Mouse (Mus musculus) C2C12 (cell line): ENCODE results near the gene Rab7. TPM values are rescaled to one million over a fixed set of nuclear protein-coding genes. Genes with fewer than 3 reads are reported as not detected.
A peak's percentile ranks its signal among the peaks of the same experiment; 100 is the strongest.
"Not testable (repeated sequence)": the region's sequence is repeated elsewhere in the genome, so short reads cannot be mapped to it uniquely, and the experiment has no call there.

Experiments used
- H3K27me3 ChIP-seq: one replicate; pipeline ENCODE4 v1.6.1; 2011; ENCODE audit not compliant: control insufficient read depth, insufficient read depth, insufficient read length
- H3K36me3 ChIP-seq: one replicate; pipeline ENCODE4 v1.6.1; 2011; ENCODE audit not compliant: control insufficient read depth, insufficient read depth
- H3K4me3 ChIP-seq: one replicate; pipeline ENCODE4 v1.5.1; 2011; ENCODE audit warnings: mild to moderate bottlenecking, control low read depth; ENCODE audit not compliant: poor library complexity, insufficient read depth, severe bottlenecking
- H3K79me2 ChIP-seq: one replicate; pipeline ENCODE4 v1.6.1; 2011; ENCODE audit not compliant: control insufficient read depth, insufficient read depth
- H3K79me3 ChIP-seq: one replicate; pipeline ENCODE4 v1.6.1; 2011; ENCODE audit warnings: low read depth, control low read depth
- H3ac ChIP-seq: one replicate; pipeline ENCODE3; 2011; ENCODE audit warnings: low read depth; ENCODE audit not compliant: control insufficient read depth, insufficient read length
- CEBPB ChIP-seq: IDR thresholded peaks from one replicate; pipeline ENCODE4 v1.6.1; 2011; ENCODE audit warnings: low read depth, mild to moderate bottlenecking, control low read depth, moderate library complexity
- CTCF ChIP-seq: IDR thresholded peaks from one replicate; pipeline ENCODE4 v1.5.1; 2011; ENCODE audit not compliant: control insufficient read depth, insufficient read depth, insufficient read length
- FOSL1 ChIP-seq: IDR thresholded peaks from one replicate; pipeline ENCODE4 v1.8.0; 2011; ENCODE audit warnings: mild to moderate bottlenecking, low read length; ENCODE audit not compliant: poor library complexity, insufficient read depth, severe bottlenecking
- MAX ChIP-seq: IDR thresholded peaks from one replicate; pipeline ENCODE4 v1.6.1; 2011; ENCODE audit warnings: mild to moderate bottlenecking, control low read depth
- MYOD1 ChIP-seq: IDR thresholded peaks from one replicate; pipeline ENCODE4 v1.6.1; 2011; ENCODE audit warnings: low read depth; ENCODE audit not compliant: control insufficient read depth, insufficient read length
- MYOG ChIP-seq: IDR thresholded peaks from one replicate; pipeline ENCODE4 v1.6.1; 2011; ENCODE audit not compliant: control insufficient read depth, insufficient read length; ENCODE audit errors: extremely low read depth
- USF1 ChIP-seq: IDR thresholded peaks from one replicate; pipeline ENCODE4 v1.6.1; 2011; ENCODE audit warnings: low read depth, mild to moderate bottlenecking, control low read depth, moderate library complexity
- polyA plus RNA-seq: library from polyadenylated mRNA; unstranded; fragments of >200 nt; fragmentation: generic; extraction: Trizol; gene quantifications from one replicate; pipeline ENCODE4 v1.2.1, GENCODE M21; 2012; ENCODE audit warnings: missing spikeins

Gene Rab7
- polyA plus RNA-seq, 1 experiment, result 197 TPM

DNA sequence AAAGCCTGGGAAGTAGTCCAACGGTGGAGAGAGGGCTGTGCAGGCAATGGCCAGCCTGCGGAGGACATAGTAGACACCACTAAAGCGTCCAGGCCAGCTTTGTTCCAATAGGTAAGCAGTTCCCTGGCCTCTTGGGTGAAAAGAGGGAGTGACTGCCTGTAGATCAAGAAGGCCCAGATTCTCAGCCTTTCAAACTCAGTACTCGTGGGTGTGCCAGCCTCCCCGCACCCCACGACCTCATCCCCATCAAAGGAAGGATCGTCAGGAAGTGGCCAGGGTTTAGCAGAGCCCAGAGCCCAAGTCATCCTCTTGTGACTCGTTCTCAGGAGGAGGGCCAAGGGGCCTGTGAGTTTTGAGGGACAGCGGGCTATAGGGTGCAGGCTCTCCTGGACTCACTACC, 62.6 kb downstream of the Rab7 start:
- TF ChIP-seq MYOD1 (no peak), MYOG (no peak), FOSL1 (no peak), MAX (no peak), CEBPB (no peak), CTCF (no peak), USF1 (no peak)
- peaks cover 23% of the 10 kb centered on the region for H3K36me3 ChIP-seq
- no peak overlapping the region for H3ac ChIP-seq
- peaks cover 21% of the 10 kb centered on the region for H3K79me2 ChIP-seq
- peaks cover 1% of the 10 kb centered on the region for H3K79me3 ChIP-seq
- H3K27me3 ChIP-seq, result no peaks in the 10 kb centered on the region
- H3K4me3 ChIP-seq, result no peak overlapping the region

- peak within 1 kb of the TSS; percentile 68 for H3K4me3 ChIP-seq
- peaks cover 1% of the 10 kb centered on the region for H3K79me3 ChIP-seq
- H3K36me3 ChIP-seq, result peaks cover 21% of the 10 kb centered on the region
- peaks cover 21% of the 10 kb centered on the region for H3K79me2 ChIP-seq
- peak within 1 kb of the TSS; percentile 93 for H3ac ChIP-seq
- no peaks in the 10 kb centered on the region for H3K27me3 ChIP-seq
- TF ChIP-seq USF1, result no peak
- no peak for TF ChIP-seq MYOD1
- no peak for TF ChIP-seq FOSL1
- no peak for TF ChIP-seq CTCF
- no peak for TF ChIP-seq MYOG
- no peak for TF ChIP-seq CEBPB
- no peak for TF ChIP-seq MAX
Observed at GRCm38 (mm10) chr6:87981547-87982256, 63.4 kb downstream of the Rab7 start, which contains the start of gene H1fx. TSS of gene H1fx (minus strand) at chr6:87981637.

DNA sequence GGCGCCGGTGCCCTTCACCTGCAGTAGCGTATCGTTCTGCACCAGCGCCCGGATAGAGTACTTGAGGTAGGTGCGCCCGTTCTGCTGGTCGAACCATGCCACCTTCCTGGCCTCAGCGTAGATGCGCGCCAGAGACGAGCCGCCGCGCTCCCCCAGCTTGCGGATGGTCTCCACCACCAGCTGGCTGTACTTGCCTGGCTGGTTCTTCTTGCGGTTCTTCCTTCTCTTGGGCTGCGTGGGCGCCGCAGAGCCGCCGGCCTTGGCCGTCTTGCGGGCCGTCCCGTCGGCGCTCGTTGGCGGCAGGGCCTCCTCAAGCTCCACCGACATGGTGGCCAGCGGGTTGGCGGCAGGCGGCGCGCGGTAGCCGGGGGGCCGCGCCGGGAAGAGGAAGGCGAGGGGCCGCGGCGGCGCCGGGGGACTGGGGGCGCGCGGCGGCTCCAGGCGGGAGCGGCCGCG, 64.0 kb downstream of the Rab7 start:
- peaks cover 1% of the 10 kb centered on the region for H3K79me3 ChIP-seq
- TF ChIP-seq MYOG, result no peak
- TF ChIP-seq MAX, result no peak
- no peak for TF ChIP-seq MYOD1
- TF ChIP-seq USF1, result no peak
- no peak for TF ChIP-seq CTCF
- TF ChIP-seq CEBPB, result no peak
- no peak for TF ChIP-seq FOSL1
- peaks cover 21% of the 10 kb centered on the region for H3K36me3 ChIP-seq
- peaks cover 21% of the 10 kb centered on the region for H3K79me2 ChIP-seq
- H3K4me3 ChIP-seq, result peak overlapping the region; percentile 68
- no peaks in the 10 kb centered on the region for H3K27me3 ChIP-seq
- H3ac ChIP-seq, result peak overlapping the region; percentile 93

- peak overlapping the region; percentile 93 for H3ac ChIP-seq
- peaks cover 21% of the 10 kb centered on the region for H3K36me3 ChIP-seq
- peaks cover 21% of the 10 kb centered on the region for H3K79me2 ChIP-seq
- peaks cover 1% of the 10 kb centered on the region for H3K79me3 ChIP-seq
- TF ChIP-seq USF1 (no peak), MYOG (no peak), FOSL1 (no peak), CEBPB (no peak), MYOD1 (no peak), MAX (no peak), CTCF (no peak)
- H3K4me3 ChIP-seq, result peak overlapping the region; percentile 68
- H3K27me3 ChIP-seq, result no peaks in the 10 kb centered on the region
Observed at GRCm38 (mm10) chr6:87980374-87981029, 64.6 kb downstream of the Rab7 start.

DNA sequence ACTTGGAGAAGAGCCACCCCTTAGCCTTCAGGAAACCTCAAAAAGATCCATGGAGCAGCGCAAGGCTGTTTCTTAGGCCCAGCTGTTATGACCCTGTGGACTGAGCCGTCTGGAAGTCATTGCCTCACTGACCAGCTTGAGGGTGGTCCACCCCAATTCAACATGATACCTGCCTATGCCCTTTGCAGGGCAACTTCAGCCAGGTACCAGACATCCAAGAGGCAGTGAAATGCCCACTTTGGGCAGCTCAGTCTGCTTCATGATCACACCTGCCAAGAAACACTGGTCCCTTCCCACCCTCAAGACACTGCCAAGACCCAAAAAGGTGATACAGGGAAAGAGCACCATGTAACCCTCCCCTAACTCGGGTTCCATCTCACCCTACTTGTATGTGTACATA, 65.3 kb downstream of the Rab7 start:
- peaks cover 1% of the 10 kb centered on the region for H3K79me3 ChIP-seq
- TF ChIP-seq USF1 (no peak), CTCF (no peak), FOSL1 (no peak), MYOG (no peak), CEBPB (no peak), MAX (no peak), MYOD1 (no peak)
- peaks cover 21% of the 10 kb centered on the region for H3K79me2 ChIP-seq
- H3ac ChIP-seq, result no peak overlapping the region
- H3K4me3 ChIP-seq, result no peak overlapping the region
- peaks cover 17% of the 10 kb centered on the region for H3K36me3 ChIP-seq
- H3K27me3 ChIP-seq, result no peaks in the 10 kb centered on the region

DNA sequence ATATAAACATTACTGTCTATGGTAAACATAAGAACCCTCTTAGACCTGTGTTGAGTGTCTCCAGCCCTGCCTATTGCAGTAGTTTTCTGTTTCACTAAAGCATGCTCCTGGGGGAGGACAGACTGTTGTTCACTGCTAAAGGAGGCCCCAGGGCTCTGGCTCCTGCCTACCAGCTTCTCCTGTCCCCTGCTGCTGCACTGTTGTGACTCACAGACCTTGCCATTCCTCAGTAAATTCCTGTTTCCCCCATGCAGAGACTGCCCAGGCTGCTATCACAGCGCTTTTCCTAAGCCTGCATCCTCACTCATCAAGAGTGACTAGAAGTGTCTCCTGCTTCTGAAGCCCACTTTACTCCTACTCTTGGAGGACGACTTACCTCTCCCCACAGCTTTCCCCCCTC, 75.0 kb downstream of the Rab7 start:
- Histone ChIP-seq H3K4me3 (no peak overlapping the region), H3K79me3 (no peaks in the 10 kb centered on the region), H3K27me3 (peaks cover 3% of the 10 kb centered on the region), H3ac (no peak overlapping the region), H3K79me2 (no peaks in the 10 kb centered on the region), H3K36me3 (no peaks in the 10 kb centered on the region)
- TF ChIP-seq CEBPB (no peak), FOSL1 (no peak), MYOD1 (no peak), CTCF (no peak), MAX (no peak), USF1 (no peak), MYOG (no peak)

GRCm38 (mm10) chr6:87962457-87962856, 82.6 kb downstream of the Rab7 start:
- H3ac ChIP-seq, H3K79me2 ChIP-seq, H3K4me3 ChIP-seq, H3K36me3 ChIP-seq, H3K27me3 ChIP-seq, H3K79me3 ChIP-seq: not testable (repeated sequence)
